Mouse (Mus musculus): ENCODE results near the gene Mylk2.

The Mylk2 gene

GRCm38 (mm10) chr2:152947098-152947497 is 35.9 kb downstream of the Mylk2 start:
- DNase-seq: no peak

GRCm38 (mm10) chr2:152948438-152949020 is 37.4 kb downstream of the Mylk2 start:
- DNase-seq: no peak

- no peak for DNase-seq
Observed at GRCm38 (mm10) chr2:152950358-152951064, 39.4 kb downstream of the Mylk2 start.

GRCm38 (mm10) chr2:152951065-152951849 is 40.1 kb downstream of the Mylk2 start, which contains the start of gene Dusp15:
Dusp15 (minus strand) TSS chr2:152951698.
- DNase-seq: peak; percentile 84

- peak; percentile 62 for DNase-seq
Observed at GRCm38 (mm10) chr2:152951850-152952720, 40.9 kb downstream of the Mylk2 start.

GRCm38 (mm10) chr2:152958116-152958515 is 47.0 kb downstream of the Mylk2 start:
- no peak for DNase-seq

- peak; percentile 93 for DNase-seq
Observed at GRCm38 (mm10) chr2:152962091-152962793, 51.1 kb downstream of the Mylk2 start, which contains the start of gene Ttll9. Ttll9 (plus strand) TSS chr2:152962485.

- peak; percentile 43 for DNase-seq
Observed at GRCm38 (mm10) chr2:152965555-152965954, 54.4 kb downstream of the Mylk2 start.

All from retina, postnatal 1 day (tissue).